Mouse (Mus musculus): ENCODE results near the gene Zmym4. TPM values are rescaled to one million over a fixed set of nuclear protein-coding genes. Genes with fewer than 3 reads are reported as not detected.
"Not testable (repeated sequence)": the region's sequence is repeated elsewhere in the genome, so short reads cannot be mapped to it uniquely, and the experiment has no call there.

Gene Zmym4
- polyA plus RNA-seq, 1 experiment from 2014 or later, result 27.8 TPM

GRCm38 (mm10) chr4:126983736-126984525 lies 16.0 kb upstream of the Zmym4 start:
- 78% methylated on average over 13 of the region's 13 CpGs for WGBS
- not testable (repeated sequence) for H3K4me1 ChIP-seq

GRCm38 (mm10) chr4:126983321-126983720 lies 15.4 kb upstream of the Zmym4 start:
- 67% methylated on average over 3 of the region's 3 CpGs for WGBS
- Histone ChIP-seq H3K4me2 (replicated peaks) (no peak overlapping the region), H3K9ac (no peak overlapping the region), H3K27ac (no peak overlapping the region), H3K4me3 (no peak overlapping the region), H3K4me1 (no peaks in the 10 kb centered on the region), H3K27me3 (no peaks in the 10 kb centered on the region), H3K36me3 (no peaks in the 10 kb centered on the region), H3K9me3 (no peaks in the 10 kb centered on the region)
- no peak for ATAC-seq (ENCODE audit: low FRiP score, low read depth)

More at GRCm38 (mm10) chr4:126983736-126984525, 16.0 kb upstream of the Zmym4 start:
- H3K9ac ChIP-seq; H3K36me3 ChIP-seq; H3K27me3 ChIP-seq; H3K9me3 ChIP-seq; H3K27ac ChIP-seq; H3K4me3 ChIP-seq; ATAC-seq (ENCODE audit: low FRiP score, low read depth); H3K4me2 ChIP-seq (replicated peaks): not testable (repeated sequence)

- no peak overlapping the region for H3K4me2 ChIP-seq (replicated peaks)
- H3K4me1 ChIP-seq, result no peaks in the 10 kb centered on the region
- no peak overlapping the region for H3K27ac ChIP-seq
- ATAC-seq (ENCODE audit: low FRiP score, low read depth), result no peak
- no peaks in the 10 kb centered on the region for H3K27me3 ChIP-seq
- 80% methylated on average over 3 of the region's 3 CpGs for WGBS
- no peak overlapping the region for H3K4me3 ChIP-seq
- H3K9ac ChIP-seq, result no peak overlapping the region
- H3K9me3 ChIP-seq, result no peaks in the 10 kb centered on the region
- no peaks in the 10 kb centered on the region for H3K36me3 ChIP-seq
Measured at GRCm38 (mm10) chr4:126978706-126979105, 10.8 kb upstream of the Zmym4 start.

GRCm38 (mm10) chr4:126977467-126977866 lies 9.5 kb upstream of the Zmym4 start:
- H3K9me3 ChIP-seq, result no peaks in the 10 kb centered on the region
- H3K27me3 ChIP-seq, result no peaks in the 10 kb centered on the region
- no peak for ATAC-seq (ENCODE audit: low FRiP score, low read depth)
- H3K4me3 ChIP-seq, result no peak overlapping the region
- H3K36me3 ChIP-seq, result no peaks in the 10 kb centered on the region
- H3K4me2 ChIP-seq (replicated peaks), result no peak overlapping the region
- H3K9ac ChIP-seq, result no peak overlapping the region
- H3K27ac ChIP-seq, result no peak overlapping the region
- H3K4me1 ChIP-seq, result no peaks in the 10 kb centered on the region

- Histone ChIP-seq H3K9me3 (no peaks in the 10 kb centered on the region), H3K36me3 (no peaks in the 10 kb centered on the region), H3K4me3 (peak overlapping the region; percentile 91), H3K27me3 (no peaks in the 10 kb centered on the region), H3K27ac (peak overlapping the region; percentile 95), H3K4me2 (replicated peaks) (peak overlapping the region; percentile 73), H3K4me1 (peaks cover 7% of the 10 kb centered on the region), H3K9ac (peak overlapping the region; percentile 96)
- ATAC-seq (ENCODE audit: low FRiP score, low read depth), result peak; percentile 39; the same call in 1 of the 2 replicates
- WGBS, result 3% methylated on average over 32 of the region's 53 CpGs
Measured at GRCm38 (mm10) chr4:126967241-126967863, 583 bp downstream of the Zmym4 start.

- H3K36me3 ChIP-seq, result peaks cover 10% of the 10 kb centered on the region
- no peak overlapping the region for H3K4me3 ChIP-seq
- H3K9ac ChIP-seq, result no peak overlapping the region
- no peak overlapping the region for H3K4me2 ChIP-seq (replicated peaks)
- no peak overlapping the region for H3K27ac ChIP-seq
- peaks cover 4% of the 10 kb centered on the region for H3K4me1 ChIP-seq
- no peak for ATAC-seq (ENCODE audit: low FRiP score, low read depth)
- H3K27me3 ChIP-seq, result no peaks in the 10 kb centered on the region
- no peaks in the 10 kb centered on the region for H3K9me3 ChIP-seq
Measured at GRCm38 (mm10) chr4:126958682-126959081, 9.3 kb downstream of the Zmym4 start.

GRCm38 (mm10) chr4:126958261-126958660 lies 9.7 kb downstream of the Zmym4 start:
- WGBS, result 87% methylated on average over 2 of the region's 2 CpGs

GRCm38 (mm10) chr4:126957434-126957833 lies 10.5 kb downstream of the Zmym4 start:
- Histone ChIP-seq H3K9ac (no peak overlapping the region), H3K36me3 (peaks cover 10% of the 10 kb centered on the region), H3K4me1 (peaks cover 4% of the 10 kb centered on the region), H3K9me3 (no peaks in the 10 kb centered on the region), H3K4me2 (replicated peaks) (no peak overlapping the region), H3K27me3 (no peaks in the 10 kb centered on the region), H3K27ac (no peak overlapping the region), H3K4me3 (no peak overlapping the region)
- 96% methylated on average over 3 of the region's 3 CpGs for WGBS
- ATAC-seq (ENCODE audit: low FRiP score, low read depth), result no peak; the same call in 1 of the 2 replicates

More at GRCm38 (mm10) chr4:126958261-126958660, 9.7 kb downstream of the Zmym4 start:
- peaks cover 4% of the 10 kb centered on the region for H3K4me1 ChIP-seq
- H3K9me3 ChIP-seq, result no peaks in the 10 kb centered on the region
- no peaks in the 10 kb centered on the region for H3K27me3 ChIP-seq
- no peak overlapping the region for H3K27ac ChIP-seq
- no peak overlapping the region for H3K4me2 ChIP-seq (replicated peaks)
- H3K4me3 ChIP-seq, result no peak overlapping the region
- peaks cover 10% of the 10 kb centered on the region for H3K36me3 ChIP-seq
- no peak for ATAC-seq (ENCODE audit: low FRiP score, low read depth)
- H3K9ac ChIP-seq, result no peak overlapping the region

- ATAC-seq (ENCODE audit: low FRiP score, low read depth); H3K9me3 ChIP-seq; H3K27me3 ChIP-seq; H3K4me3 ChIP-seq; H3K27ac ChIP-seq; H3K4me2 ChIP-seq (replicated peaks); H3K9ac ChIP-seq; H3K4me1 ChIP-seq: not testable (repeated sequence)
- 95% methylated on average over 4 of the region's 4 CpGs for WGBS
- H3K36me3 ChIP-seq, result peaks cover 15% of the 10 kb centered on the region
Measured at GRCm38 (mm10) chr4:126950801-126951200, 17.1 kb downstream of the Zmym4 start.

GRCm38 (mm10) chr4:126943421-126943820 lies 24.5 kb downstream of the Zmym4 start:
- WGBS, result 94% methylated on average over 2 of the region's 3 CpGs
- no peak for ATAC-seq (ENCODE audit: low FRiP score, low read depth)
- no peaks in the 10 kb centered on the region for H3K4me1 ChIP-seq

GRCm38 (mm10) chr4:126942846-126943245 lies 25.1 kb downstream of the Zmym4 start:
- Histone ChIP-seq H3K4me1 (no peaks in the 10 kb centered on the region), H3K27me3 (no peaks in the 10 kb centered on the region), H3K4me2 (replicated peaks) (no peak overlapping the region), H3K4me3 (no peak overlapping the region), H3K36me3 (peaks cover 41% of the 10 kb centered on the region), H3K9ac (no peak overlapping the region), H3K27ac (no peak overlapping the region), H3K9me3 (no peaks in the 10 kb centered on the region)
- WGBS, result 98% methylated on average over 3 of the region's 3 CpGs
- no peak for ATAC-seq (ENCODE audit: low FRiP score, low read depth)

More at GRCm38 (mm10) chr4:126943421-126943820, 24.5 kb downstream of the Zmym4 start:
- Histone ChIP-seq H3K9ac (no peak overlapping the region), H3K27me3 (no peaks in the 10 kb centered on the region), H3K9me3 (no peaks in the 10 kb centered on the region), H3K4me2 (replicated peaks) (no peak overlapping the region), H3K4me3 (no peak overlapping the region), H3K27ac (no peak overlapping the region), H3K36me3 (peaks cover 36% of the 10 kb centered on the region)

- no peak overlapping the region for H3K9ac ChIP-seq
- H3K9me3 ChIP-seq, result no peaks in the 10 kb centered on the region
- H3K4me1 ChIP-seq, result no peaks in the 10 kb centered on the region
- ATAC-seq (ENCODE audit: low FRiP score, low read depth), result no peak
- H3K36me3 ChIP-seq, result peaks cover 22% of the 10 kb centered on the region
- H3K27ac ChIP-seq, result no peak overlapping the region
- H3K4me2 ChIP-seq (replicated peaks), result no peak overlapping the region
- H3K4me3 ChIP-seq, result no peak overlapping the region
- H3K27me3 ChIP-seq, result no peaks in the 10 kb centered on the region
- WGBS, result 98% methylated on average over 1 of the region's 1 CpGs
Measured at GRCm38 (mm10) chr4:126927701-126928100, 40.2 kb downstream of the Zmym4 start.
